Comparison of ENCODE assay signal across 12 mouse cellular contexts in genomic region chr1:74824518-74825302, GRCm38 (mm10). TPM values are rescaled to one million over a fixed set of nuclear protein-coding genes. Genes with fewer than 3 reads are reported as not detected.
DNase-seq lines count a peak whose midpoint lies in the region; ATAC-seq and TF ChIP-seq lines count a peak whose summit lies in the region.
"Had no signal": no experiment of that assay in that cellular context is flagged by ENCODE, and none has a peak within 500 bp of the region (broad histone marks: within the 10 kb centered on the region; RNA-seq: fewer than 3 reads in every experiment).

No protein-coding gene starts in this region.

- 26% methylated on average over 14 of the region's 14 CpGs for WGBS in heart, embryonic 13.5 days
- WGBS in heart, adult 2 months: 37% methylated on average over 14 of the region's 14 CpGs
- 6% methylated on average over 14 of the region's 14 CpGs for WGBS in forebrain, embryonic 15.5 days
- 3% methylated on average over 14 of the region's 14 CpGs for WGBS in midbrain, embryonic 14.5 days

- H3K4me1 ChIP-seq in heart, embryonic 13.5 days: no peaks in the 10 kb centered on the region
- H3K4me1 ChIP-seq in heart, adult 2 months (ENCODE audit: control insufficient read depth, insufficient read depth, low read length): no peaks in the 10 kb centered on the region
- H3K4me1 ChIP-seq in forebrain, embryonic 15.5 days: no peaks in the 10 kb centered on the region
- H3K4me1 ChIP-seq in midbrain, embryonic 14.5 days (ENCODE audit: control insufficient read depth, insufficient read depth, low read length): peaks cover 5% of the 10 kb centered on the region
- H3K4me1 ChIP-seq: limb, embryonic 13.5 days had no signal

- no peak for DNase-seq in heart, adult 2 months
- DNase-seq in ES-CJ7 (ENCODE audit: low read depth, low spot score): peak; percentile 100
- peak; percentile 62 for DNase-seq in midbrain, embryonic 14.5 days
- DNase-seq in cerebellum, postnatal 25 days: no peak
- DNase-seq in spleen, postnatal 4 days (ENCODE audit: low spot score in 2 of 2): no peak

- no peak for TF ChIP-seq EP300 in heart, adult 2 months (IDR thresholded peaks at IDR 0.05; ENCODE audit: insufficient read depth, low read depth, low read length)

- H3K9ac ChIP-seq in heart, embryonic 13.5 days: no peak overlapping the region
- no peak overlapping the region for H3K9ac ChIP-seq in heart, adult 2 months (ENCODE audit: low read depth, low read length)
- H3K9ac ChIP-seq in forebrain, embryonic 15.5 days (replicated peaks): no peak overlapping the region
- H3K9ac ChIP-seq in midbrain, embryonic 14.5 days (replicated peaks; ENCODE audit: low read length): peak overlapping the region; percentile 20; the same call in 1 of the 2 replicates
- H3K9ac ChIP-seq: embryonic facial prominence, embryonic 13.5 days; limb, embryonic 13.5 days had no signal

- peak overlapping the region; percentile 16; the same call in 1 of the 2 replicates for H3K4me2 ChIP-seq in heart, embryonic 13.5 days
- no peak overlapping the region for H3K4me2 ChIP-seq in forebrain, embryonic 15.5 days (replicated peaks)
- no peak overlapping the region for H3K4me2 ChIP-seq in midbrain, embryonic 14.5 days (ENCODE audit: low read length)
- H3K4me2 ChIP-seq: embryonic facial prominence, embryonic 13.5 days; limb, embryonic 13.5 days had no signal

- ATAC-seq in heart, embryonic 13.5 days (ENCODE audit: extremely low read depth, insufficient number of reproducible peaks, low FRiP score, low TSS enrichment): no peak
- peak; percentile 55; the same call in 1 of the 2 replicates for ATAC-seq in forebrain, embryonic 15.5 days (replicated peaks)
- 0 out of 2 replicates have a peak, but pooled peaks have one; percentile 24 for ATAC-seq in midbrain, embryonic 14.5 days (ENCODE audit: low FRiP score, low TSS enrichment)
- no peak for ATAC-seq in cerebellum, adult (ENCODE audit: insufficient number of reproducible peaks, low FRiP score, low TSS enrichment)

- 0 out of 2 replicates have a peak, but pooled peaks cover 4% of the 10 kb centered on the region for H3K27me3 ChIP-seq in heart, embryonic 13.5 days (replicated peaks)
- H3K27me3 ChIP-seq in heart, adult 2 months (ENCODE audit: control insufficient read depth, insufficient read depth, low read length): 0 out of 2 replicates have a peak, but pooled peaks cover 1% of the 10 kb centered on the region
- no peaks in the 10 kb centered on the region for H3K27me3 ChIP-seq in forebrain, embryonic 15.5 days
- no peaks in the 10 kb centered on the region for H3K27me3 ChIP-seq in midbrain, embryonic 14.5 days (ENCODE audit: control insufficient read depth, insufficient read depth, low read length)
- H3K27me3 ChIP-seq: embryonic facial prominence, embryonic 13.5 days had no signal

- H3K36me3 ChIP-seq in heart, embryonic 13.5 days: no peaks in the 10 kb centered on the region
- no peaks in the 10 kb centered on the region for H3K36me3 ChIP-seq in heart, adult 2 months (ENCODE audit: control insufficient read depth, insufficient read depth, low read length)
- no peaks in the 10 kb centered on the region for H3K36me3 ChIP-seq in forebrain, embryonic 15.5 days
- no peaks in the 10 kb centered on the region for H3K36me3 ChIP-seq in midbrain, embryonic 14.5 days (ENCODE audit: control insufficient read depth, insufficient read depth, low read length)
- H3K36me3 ChIP-seq: embryonic facial prominence, embryonic 13.5 days; limb, embryonic 13.5 days had no signal

- no peaks in the 10 kb centered on the region for H3K79me2 ChIP-seq in heart, adult 2 months (replicated peaks; ENCODE audit: control insufficient read depth, insufficient read depth, low read length)

- H3K9me3 ChIP-seq in heart, embryonic 13.5 days: no peaks in the 10 kb centered on the region
- H3K9me3 ChIP-seq in forebrain, embryonic 15.5 days: no peaks in the 10 kb centered on the region
- H3K9me3 ChIP-seq in midbrain, embryonic 14.5 days (ENCODE audit: control insufficient read depth, low read length): no peaks in the 10 kb centered on the region
- H3K9me3 ChIP-seq: embryonic facial prominence, embryonic 13.5 days; limb, embryonic 13.5 days had no signal

- no peak overlapping the region for H3K4me3 ChIP-seq in heart, embryonic 13.5 days
- no peak overlapping the region for H3K4me3 ChIP-seq in heart, adult 2 months
- no peak overlapping the region for H3K4me3 ChIP-seq in forebrain, embryonic 15.5 days
- no peak overlapping the region for H3K4me3 ChIP-seq in midbrain, embryonic 14.5 days (replicated peaks; ENCODE audit: low read depth, low read length)
- H3K4me3 ChIP-seq: embryonic facial prominence, embryonic 13.5 days; limb, embryonic 13.5 days; myocyte had no signal

- no peak for TF ChIP-seq CTCF in heart, adult 2 months (IDR thresholded peaks at IDR 0.05)

- no peak overlapping the region for H3K27ac ChIP-seq in heart, embryonic 13.5 days (replicated peaks)
- H3K27ac ChIP-seq in heart, adult 2 months: no peak overlapping the region
- H3K27ac ChIP-seq in forebrain, embryonic 15.5 days (replicated peaks): peak overlapping the region; percentile 16; the same call in 1 of the 2 replicates
- H3K27ac ChIP-seq in midbrain, embryonic 14.5 days (replicated peaks; ENCODE audit: low read depth, low read length): peak overlapping the region; percentile 57; the same call in 1 of the 2 replicates
- H3K27ac ChIP-seq: embryonic facial prominence, embryonic 13.5 days; limb, embryonic 13.5 days had no signal

- intact Hi-C loops in heart, adult 2 months (cut with DNase I): no loop called here

- TF ChIP-seq POLR2A in heart, adult 2 months (IDR thresholded peaks at IDR 0.05; ENCODE audit: insufficient read depth, low read depth, low read length): no peak

RNA-seq across cellular contexts. Expression of gene Cdk5r2, which starts 30.0 kb away (rescaled TPM):
- not detected in 2 replicates for polyA plus RNA-seq in heart, embryonic 13.5 days (2015; fragmentation: Nextera tagmentation; extraction: Ambion mirVana)
- under 1 TPM in 1 of 2 experiments, not detected in 1; 0.07 TPM for total RNA-seq in heart, adult 2 months (2021)
- polyA plus RNA-seq in heart, adult 2 months (2012; rRNA removed): 0.06 and 0.15 TPM in 2 replicates
- polyA plus RNA-seq in forebrain, embryonic 15.5 days (2015; fragmentation: Nextera tagmentation; extraction: Ambion mirVana): 2.1 and 2.4 TPM in 2 replicates
- 16.5 and 29.9 TPM in 2 replicates for polyA plus RNA-seq in midbrain, embryonic 14.5 days (2014; fragmentation: Nextera tagmentation; extraction: Ambion mirVana)
- polyA plus RNA-seq: thymus, postnatal 0 days had no signal

RNA-seq across cellular contexts. Expression of gene Wnt10a, which starts 33.4 kb away (rescaled TPM):
- not detected in 2 replicates for polyA plus RNA-seq in heart, embryonic 13.5 days (2015; fragmentation: Nextera tagmentation; extraction: Ambion mirVana)
- not detected for total RNA-seq in heart, adult 2 months (2021)
- polyA plus RNA-seq in heart, adult 2 months (2012; rRNA removed): not detected in 2 replicates
- polyA plus RNA-seq in forebrain, embryonic 15.5 days (2015; fragmentation: Nextera tagmentation; extraction: Ambion mirVana): 0.50 and 0.80 TPM in 2 replicates
- 0.11 and 0.36 TPM in 2 replicates for polyA plus RNA-seq in midbrain, embryonic 14.5 days (2014; fragmentation: Nextera tagmentation; extraction: Ambion mirVana)

RNA-seq across cellular contexts. Expression of gene Wnt6, which starts 53.0 kb away (rescaled TPM):
- polyA plus RNA-seq in heart, embryonic 13.5 days (2015; fragmentation: Nextera tagmentation; extraction: Ambion mirVana): 0.31 and 0.36 TPM in 2 replicates
- under 1 TPM; 0.32 to 0.70 TPM for total RNA-seq in heart, adult 2 months (2021)
- polyA plus RNA-seq in heart, adult 2 months (2012; rRNA removed): 0.38 and 0.39 TPM in 2 replicates
- 2.2 and 2.3 TPM in 2 replicates for polyA plus RNA-seq in forebrain, embryonic 15.5 days (2015; fragmentation: Nextera tagmentation; extraction: Ambion mirVana)
- polyA plus RNA-seq in midbrain, embryonic 14.5 days (2014; fragmentation: Nextera tagmentation; extraction: Ambion mirVana): 2.7 TPM in 1 of 2 replicates, not detected in the other

Comparison
In these comparisons a context has a peak if more than half of its experiments do, and no peak if none do; other contexts are left out.
1. ATAC-seq: peak in forebrain, embryonic 15.5 days (single experiment) and midbrain, embryonic 14.5 days (single experiment); none in heart, embryonic 13.5 days (single experiment) and cerebellum, adult (single experiment).
2. H3K27ac ChIP-seq: peak in forebrain, embryonic 15.5 days (single experiment) and midbrain, embryonic 14.5 days (single experiment); none in heart, embryonic 13.5 days (single experiment) and heart, adult 2 months (single experiment).
3. DNase-seq: peak in ES-CJ7 (single experiment) and midbrain, embryonic 14.5 days (single experiment); none in heart, adult 2 months (0 of 2), cerebellum, postnatal 25 days (0 of 2) and spleen, postnatal 4 days (0 of 2).